34 mouse cellular contexts compared by ENCODE assay signal in the genomic region with DNA sequence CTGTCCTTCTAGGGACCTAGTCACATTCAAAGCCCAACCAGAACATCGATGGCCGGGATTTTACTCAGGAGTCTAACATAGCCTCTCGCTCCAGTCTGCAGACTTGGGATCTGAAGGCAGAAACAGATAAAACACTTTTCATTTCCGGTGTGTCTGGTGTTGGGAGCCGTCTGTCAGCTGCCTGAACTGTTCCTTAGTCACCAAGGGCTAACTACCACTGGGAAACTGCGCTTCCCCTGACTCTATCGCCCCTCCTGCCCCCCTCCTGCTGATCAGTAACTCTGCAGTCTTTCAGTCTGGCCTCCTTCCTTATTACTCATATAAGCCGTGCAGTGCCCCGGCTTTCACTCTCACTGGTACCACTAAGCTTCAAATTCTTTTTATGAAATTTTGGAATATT. TPM values are rescaled to one million over a fixed set of nuclear protein-coding genes. Genes with fewer than 3 reads are reported as not detected.
DNase-seq lines count a peak whose midpoint lies in the region; ATAC-seq and TF ChIP-seq lines count a peak whose summit lies in the region.
"Had no signal": no experiment of that assay in that cellular context is flagged by ENCODE, and none has a peak within 500 bp of the region (broad histone marks: within the 10 kb centered on the region; RNA-seq: fewer than 3 reads in every experiment).

No protein-coding gene starts in this region.

- no peak overlapping the region for H3K27ac ChIP-seq in heart, embryonic 11.5 days (ENCODE audit: low read depth, low read length)
- no peak overlapping the region for H3K27ac ChIP-seq in heart, embryonic 16.5 days (ENCODE audit: low read length)
- no peak overlapping the region for H3K27ac ChIP-seq in midbrain, embryonic 11.5 days (ENCODE audit: low read depth, low read length)
- H3K27ac ChIP-seq in midbrain, postnatal 0 days (ENCODE audit: low read depth, low read length) = no peak overlapping the region
- H3K27ac ChIP-seq: embryonic facial prominence, embryonic 12.5 days; gastrocnemius, adult 2 months; heart, embryonic 10.5 days; hindbrain, postnatal 0 days; intestine, embryonic 15.5 days; limb, embryonic 15.5 days; liver, embryonic 15.5 days; macrophage; stomach, embryonic 15.5 days had no signal

- H3K4me3 ChIP-seq in heart, embryonic 11.5 days (ENCODE audit: low read depth, low read length) = no peak overlapping the region
- H3K4me3 ChIP-seq in heart, embryonic 16.5 days (ENCODE audit: low read length) = no peak overlapping the region
- no peak overlapping the region for H3K4me3 ChIP-seq in midbrain, embryonic 11.5 days (ENCODE audit: low read depth, low read length)
- H3K4me3 ChIP-seq in midbrain, postnatal 0 days (ENCODE audit: low read depth, low read length) = no peak overlapping the region
- H3K4me3 ChIP-seq: embryonic facial prominence, embryonic 12.5 days; gastrocnemius, adult 2 months; heart, embryonic 10.5 days; intestine, embryonic 15.5 days; limb, embryonic 15.5 days; liver, embryonic 15.5 days; stomach, embryonic 15.5 days had no signal

- no peaks in the 10 kb centered on the region for H3K36me3 ChIP-seq in heart, embryonic 11.5 days (ENCODE audit: control insufficient read depth, insufficient read depth, low read length)
- no peaks in the 10 kb centered on the region for H3K36me3 ChIP-seq in heart, embryonic 16.5 days (ENCODE audit: control insufficient read depth, insufficient read depth)
- H3K36me3 ChIP-seq in midbrain, embryonic 11.5 days (ENCODE audit: control insufficient read depth, insufficient read depth, low read length) = no peaks in the 10 kb centered on the region
- H3K36me3 ChIP-seq in midbrain, postnatal 0 days (ENCODE audit: insufficient read depth, low read length) = no peaks in the 10 kb centered on the region
- H3K36me3 ChIP-seq: embryonic facial prominence, embryonic 12.5 days; heart, embryonic 10.5 days; intestine, embryonic 15.5 days; limb, embryonic 15.5 days; liver, embryonic 15.5 days; stomach, embryonic 15.5 days had no signal

- no peaks in the 10 kb centered on the region for H3K9me3 ChIP-seq in heart, embryonic 11.5 days (replicated peaks; ENCODE audit: control insufficient read depth, low read length)
- H3K9me3 ChIP-seq in heart, embryonic 16.5 days (replicated peaks; ENCODE audit: control insufficient read depth, low read length) = no peaks in the 10 kb centered on the region
- no peaks in the 10 kb centered on the region for H3K9me3 ChIP-seq in midbrain, embryonic 11.5 days (ENCODE audit: control insufficient read depth, low read length)
- no peaks in the 10 kb centered on the region for H3K9me3 ChIP-seq in midbrain, postnatal 0 days (ENCODE audit: low read length)
- H3K9me3 ChIP-seq: embryonic facial prominence, embryonic 12.5 days; heart, embryonic 10.5 days; intestine, embryonic 15.5 days; limb, embryonic 15.5 days; liver, embryonic 15.5 days; stomach, embryonic 15.5 days had no signal

- no peak overlapping the region for H3K9ac ChIP-seq in heart, embryonic 11.5 days (ENCODE audit: low read depth, low read length)
- no peak overlapping the region for H3K9ac ChIP-seq in heart, embryonic 16.5 days (ENCODE audit: low read length)
- H3K9ac ChIP-seq in midbrain, embryonic 11.5 days (ENCODE audit: low read length) = no peak overlapping the region
- no peak overlapping the region for H3K9ac ChIP-seq in midbrain, postnatal 0 days (replicated peaks; ENCODE audit: low read length, poor library complexity, severe bottlenecking)
- H3K9ac ChIP-seq: embryonic facial prominence, embryonic 12.5 days; intestine, embryonic 15.5 days; limb, embryonic 15.5 days; liver, embryonic 15.5 days; stomach, embryonic 15.5 days had no signal

- WGBS in heart, embryonic 11.5 days (ENCODE audit: insufficient replicate concordance) = 23% methylated on average over 9 of the region's 9 CpGs
- whole genome bisulfite sequencing in heart, embryonic 16.5 days = 25% methylated on average over 9 of the region's 9 CpGs
- WGBS in midbrain, embryonic 11.5 days = 58% methylated on average over 9 of the region's 9 CpGs
- 63% methylated on average over 9 of the region's 9 CpGs for WGBS in midbrain, postnatal 0 days

- TF ChIP-seq CTCF in midbrain, postnatal 0 days (IDR thresholded peaks at IDR 0.05) = no peak

- no peak for DNase-seq in heart, adult 18-20 months
- DNase-seq in heart, postnatal 14 days = no peak
- DNase-seq in midbrain, embryonic 11.5 days (ENCODE audit: low spot score, missing footprints) = peak; percentile 73
- no peak for DNase-seq in midbrain, postnatal 0 days (ENCODE audit: low spot score)
- no peak for DNase-seq in neural tube, embryonic 10.5 days (ENCODE audit: extremely low spot score, low spot score)
- DNase-seq: adrenal gland, postnatal 10 days; cerebellum, adult 9-10 months; cerebellum, postnatal 36 days; embryo, embryonic 11 days; gastrocnemius, adult 2 months; gastrocnemius, postnatal 36 days; kidney, adult 2 months; kidney, postnatal 10 days; layer of hippocampus, postnatal 36 days; left cerebral cortex, postnatal 4 days; lung, postnatal 10 days; midbrain, embryonic 14.5 days; right cerebral cortex, postnatal 25 days had no signal

- no peaks in the 10 kb centered on the region for H3K4me1 ChIP-seq in heart, embryonic 11.5 days (ENCODE audit: control insufficient read depth, insufficient read depth, low read length)
- H3K4me1 ChIP-seq in heart, embryonic 16.5 days (ENCODE audit: control insufficient read depth, insufficient read depth, low read length) = no peaks in the 10 kb centered on the region; the same call in 1 of the 2 replicates
- H3K4me1 ChIP-seq in midbrain, embryonic 11.5 days (ENCODE audit: control insufficient read depth, insufficient read depth, low read length) = no peaks in the 10 kb centered on the region
- H3K4me1 ChIP-seq in midbrain, postnatal 0 days (ENCODE audit: insufficient read depth, low read length) = no peaks in the 10 kb centered on the region
- H3K4me1 ChIP-seq: intestine, embryonic 15.5 days; limb, embryonic 15.5 days; liver, embryonic 15.5 days; stomach, embryonic 15.5 days had no signal

- intact Hi-C loops in heart, postnatal 14 days (cut with DNase I) = no loop called here

- H3K4me2 ChIP-seq in heart, embryonic 11.5 days = peak overlapping the region; percentile 49
- H3K4me2 ChIP-seq in heart, embryonic 16.5 days (ENCODE audit: low read depth, low read length) = peak overlapping the region; percentile 29; the same call in 1 of the 2 replicates
- H3K4me2 ChIP-seq in midbrain, embryonic 11.5 days = no peak overlapping the region
- H3K4me2 ChIP-seq in midbrain, postnatal 0 days (ENCODE audit: low read depth, low read length, poor library complexity, severe bottlenecking) = no peak overlapping the region
- H3K4me2 ChIP-seq: embryonic facial prominence, embryonic 12.5 days; intestine, embryonic 15.5 days; limb, embryonic 15.5 days; liver, embryonic 15.5 days; stomach, embryonic 15.5 days had no signal

- no peak for ATAC-seq in heart, embryonic 11.5 days (replicated peaks; ENCODE audit: insufficient number of reproducible peaks, low FRiP score, low TSS enrichment)
- ATAC-seq in heart, embryonic 16.5 days (replicated peaks; ENCODE audit: extremely low read depth, insufficient read depth, low FRiP score) = no peak
- no peak for ATAC-seq in midbrain, embryonic 11.5 days (ENCODE audit: low FRiP score)
- no peak for ATAC-seq in midbrain, postnatal 0 days (ENCODE audit: low FRiP score)
- ATAC-seq: forebrain, embryonic 16.5 days; hindbrain, postnatal 0 days; intestine, embryonic 15.5 days; Patski had no signal

- no peaks in the 10 kb centered on the region for H3K27me3 ChIP-seq in heart, embryonic 11.5 days (ENCODE audit: control insufficient read depth, insufficient read depth, low read length)
- H3K27me3 ChIP-seq in heart, embryonic 16.5 days (ENCODE audit: control insufficient read depth, insufficient read depth, low read length) = no peaks in the 10 kb centered on the region
- H3K27me3 ChIP-seq in midbrain, embryonic 11.5 days (ENCODE audit: control insufficient read depth, insufficient read depth, low read length) = no peaks in the 10 kb centered on the region
- no peaks in the 10 kb centered on the region; the same call in 1 of the 2 replicates for H3K27me3 ChIP-seq in midbrain, postnatal 0 days (ENCODE audit: insufficient read depth, low read length)
- H3K27me3 ChIP-seq: CH12.LX; embryonic facial prominence, embryonic 12.5 days; intestine, embryonic 15.5 days; limb, embryonic 15.5 days; liver, embryonic 15.5 days; stomach, embryonic 15.5 days had no signal

RNA-seq across cellular contexts. Expression of a gene that starts 58.5 kb away (rescaled TPM):
- 2.3 and 3.1 TPM in 2 replicates for polyA plus RNA-seq in heart, embryonic 11.5 days (2014; fragmentation: Nextera tagmentation; extraction: Ambion mirVana)
- total RNA-seq in heart, adult 18-20 months (2021) = not detected
- 0.10 and 0.11 TPM in 2 replicates for polyA plus RNA-seq in heart, embryonic 16.5 days (2015; fragmentation: Nextera tagmentation; extraction: Ambion mirVana)
- total RNA-seq in heart, postnatal 14 days (2021) = not detected
- polyA plus RNA-seq in midbrain, embryonic 11.5 days (2014; fragmentation: Nextera tagmentation; extraction: Ambion mirVana) = 4.2 and 5.2 TPM in 2 replicates
- total RNA-seq in midbrain, postnatal 0 days (2014; rRNA removed) = 0.33 and 1.3 TPM in 2 replicates
- polyA plus RNA-seq in midbrain, postnatal 0 days (2015; fragmentation: Nextera tagmentation; extraction: Ambion mirVana) = 0.49 and 0.59 TPM in 2 replicates
- total RNA-seq: CH12.LX; gastrocnemius, adult 2 months; gastrocnemius, postnatal 36 days; layer of hippocampus, postnatal 36 days; left cerebral cortex, postnatal 4 days; megakaryocyte-erythroid progenitor cell, adult 5-6 weeks; neutrophil, adult 5-6 weeks had no signal
- polyA plus RNA-seq: C2C12; kidney, adult 2 months; macrophage; Patski had no signal

Comparison
In these comparisons a context has a peak if more than half of its experiments do, and no peak if none do; other contexts are left out.
1. H3K4me2 ChIP-seq: peak in heart, embryonic 11.5 days (single experiment) and heart, embryonic 16.5 days (single experiment); none in midbrain, embryonic 11.5 days (single experiment) and midbrain, postnatal 0 days (single experiment).